Mouse (Mus musculus): ENCODE results near the gene Ncapg2.

Gene Ncapg2

DNA sequence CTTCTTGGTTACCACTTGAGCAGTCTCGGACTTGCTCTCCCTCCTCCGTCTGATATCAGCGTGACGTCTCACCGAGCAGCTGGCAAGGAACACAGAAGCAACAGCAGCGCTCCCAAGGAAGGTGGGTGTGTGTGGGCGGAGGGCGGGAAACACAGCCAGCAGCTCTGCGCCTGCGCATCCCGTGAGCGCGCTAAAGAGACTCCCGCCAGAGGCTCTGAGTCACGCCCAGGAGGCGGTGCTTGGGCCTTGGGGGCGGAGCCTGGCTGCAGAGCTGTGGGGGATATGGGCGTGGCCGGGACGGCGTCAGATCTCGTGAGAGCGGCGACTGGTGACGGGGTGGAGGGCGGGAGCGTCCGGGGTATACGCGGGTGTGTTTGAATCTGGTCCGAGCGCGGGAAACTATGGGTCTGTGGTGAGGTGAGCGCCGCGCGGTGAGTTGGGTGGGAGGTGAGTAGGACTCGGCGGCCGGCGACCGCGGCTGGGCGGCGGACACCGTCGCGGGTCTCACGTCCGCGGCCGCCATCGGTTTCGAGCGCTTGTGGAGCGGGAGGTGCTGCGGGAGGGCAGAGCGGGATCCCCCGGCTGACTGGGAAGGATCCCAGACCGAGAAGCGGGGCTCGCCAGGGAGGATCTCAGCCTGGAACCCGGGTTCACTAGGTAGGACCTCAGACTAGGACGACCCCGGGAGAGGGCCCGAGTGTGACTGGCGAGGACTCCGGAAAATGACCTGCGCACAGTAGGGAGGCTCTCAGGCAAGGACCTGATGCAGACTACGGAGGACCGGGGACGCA, at the start of gene Ncapg2:
Gene Ncapg2, plus strand, starts transcription at position 358 of the 791 bp plus-strand sequence.
- DNase-seq (ENCODE audit: low spot score), result peak; percentile 98

- DNase-seq (ENCODE audit: low spot score), result no peak
These were observed 43.1 kb upstream of the Ncapg2 start for GRCm38 (mm10) chr12:116362091-116362490.

DNA sequence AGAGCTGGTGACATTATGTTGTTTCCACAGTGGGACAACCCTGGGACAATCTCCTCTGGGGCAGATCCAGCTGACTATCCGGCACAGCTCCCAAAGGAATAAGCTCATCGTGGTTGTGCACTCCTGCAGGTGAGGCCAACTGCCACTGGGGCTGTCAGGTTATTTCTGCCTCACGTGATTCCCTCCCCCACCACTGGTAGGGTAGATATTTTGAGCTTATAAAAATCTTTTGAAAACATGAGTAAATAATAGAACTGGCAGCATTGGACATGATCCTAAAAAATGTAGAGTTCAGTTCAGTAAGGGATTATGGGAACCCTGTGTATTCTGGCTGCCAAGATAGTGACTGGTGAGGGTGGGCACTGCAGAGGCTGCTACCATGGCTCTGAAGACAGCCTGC, 38.3 kb upstream of the Ncapg2 start:
- no peak for DNase-seq (ENCODE audit: low spot score)

- DNase-seq (ENCODE audit: low spot score), result no peak
These were observed 37.9 kb upstream of the Ncapg2 start for GRCm38 (mm10) chr12:116367346-116367745.

DNA sequence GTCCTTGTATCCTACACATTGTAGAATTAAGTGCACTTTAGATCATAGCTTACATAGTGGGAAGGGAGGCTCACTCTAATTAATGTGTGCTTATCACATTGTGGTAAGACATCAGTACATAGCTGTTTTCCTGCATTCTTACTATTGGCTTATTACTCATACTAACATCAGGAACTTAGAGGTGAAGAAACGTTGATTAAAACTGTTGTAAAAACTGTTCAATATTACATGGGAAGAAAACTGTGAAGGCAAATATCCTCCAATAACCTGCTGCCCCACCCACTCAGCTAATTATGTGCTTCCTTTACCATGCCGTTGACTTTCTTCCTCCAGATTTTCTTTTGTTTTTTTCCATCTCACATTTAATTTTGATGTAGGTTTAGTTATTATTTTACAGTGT, 36.3 kb upstream of the Ncapg2 start:
- no peak for DNase-seq (ENCODE audit: low spot score)

GRCm38 (mm10) chr12:116383101-116383500, 22.1 kb upstream of the Ncapg2 start:
- DNase-seq (ENCODE audit: low spot score), result no peak

DNA sequence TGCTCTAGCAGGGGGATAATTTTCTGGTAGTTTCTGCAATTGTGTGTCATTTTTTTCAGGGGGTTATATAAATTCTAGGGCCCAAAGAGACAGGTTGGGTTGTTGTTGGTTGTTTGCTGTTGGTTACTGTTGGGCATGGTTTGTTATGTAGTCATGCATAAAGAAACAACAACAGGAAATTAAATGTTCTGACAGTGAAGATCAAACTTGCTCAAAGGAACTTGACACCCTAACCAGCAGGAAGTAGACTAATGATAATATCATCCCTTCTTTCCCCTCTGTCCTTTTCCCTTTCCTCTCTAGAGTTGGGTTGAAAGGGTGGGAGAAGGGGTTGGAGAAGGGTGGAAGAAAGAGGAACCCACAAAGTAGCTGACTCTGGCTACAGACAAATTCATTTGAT, 21.2 kb upstream of the Ncapg2 start:
- no peak for DNase-seq (ENCODE audit: low spot score)

- DNase-seq (ENCODE audit: low spot score), result no peak
These were observed 18.4 kb upstream of the Ncapg2 start for GRCm38 (mm10) chr12:116386802-116387201.

GRCm38 (mm10) chr12:116389868-116390267, 15.3 kb upstream of the Ncapg2 start:
- no peak for DNase-seq (ENCODE audit: low spot score)

DNA sequence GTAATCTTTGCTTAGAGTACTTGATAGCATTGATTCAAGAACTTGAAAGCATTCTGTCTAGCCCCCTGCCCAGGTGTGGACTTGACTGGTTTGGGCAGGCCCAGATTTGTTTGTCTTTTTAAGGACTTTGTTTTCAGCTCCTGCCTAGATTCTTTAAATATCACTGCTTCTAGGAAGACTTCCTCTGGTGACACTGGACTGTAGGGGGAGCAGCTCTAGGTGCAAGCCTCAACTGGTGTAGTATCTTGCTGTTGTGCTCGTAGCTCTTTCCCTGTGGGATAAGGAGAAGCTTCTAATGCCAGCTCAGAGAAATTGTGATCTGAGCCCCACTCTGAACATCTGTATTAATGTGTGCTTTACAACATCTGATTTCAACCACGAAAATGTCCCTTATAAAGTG, 10.9 kb upstream of the Ncapg2 start:
- no peak for DNase-seq (ENCODE audit: low spot score)

- DNase-seq (ENCODE audit: low spot score), result no peak
These were observed 9.9 kb upstream of the Ncapg2 start for GRCm38 (mm10) chr12:116395312-116395711.

- DNase-seq (ENCODE audit: low spot score), result no peak
These were observed 9.0 kb upstream of the Ncapg2 start for GRCm38 (mm10) chr12:116396072-116396695.

DNA sequence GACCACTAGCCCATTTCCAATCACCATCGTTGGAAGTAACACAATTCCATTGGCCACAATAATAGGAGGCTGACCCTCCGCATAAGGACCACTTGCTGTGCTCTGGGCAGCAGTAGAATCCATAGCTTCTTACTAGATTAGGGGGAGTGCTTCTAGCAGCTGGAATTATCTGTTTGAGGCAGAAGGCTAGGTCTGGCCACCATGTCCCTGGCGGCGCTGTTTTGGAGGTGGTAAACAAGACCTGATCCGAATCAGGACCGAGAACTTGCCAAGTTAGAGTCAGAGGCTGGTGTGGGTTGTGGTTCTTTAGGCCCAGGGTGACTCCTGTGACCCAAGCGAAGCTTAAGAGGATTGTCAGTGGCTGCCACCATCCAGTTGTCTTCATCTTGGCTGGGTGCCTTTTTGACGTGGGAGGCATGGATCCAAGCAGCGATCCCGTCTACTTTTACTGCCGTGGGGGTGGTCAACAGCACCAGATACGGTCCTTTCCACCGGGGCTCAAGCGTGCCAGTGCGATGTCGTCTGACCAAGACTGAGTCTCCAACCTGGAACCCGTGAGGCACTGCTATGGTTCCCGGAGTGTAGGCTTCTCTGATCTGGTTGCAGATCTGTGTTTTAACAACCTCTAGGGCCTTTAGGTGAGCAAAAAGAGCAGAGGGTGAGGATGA, 1.1 kb upstream of the Ncapg2 start:
- no peak for DNase-seq (ENCODE audit: low spot score)

- no peak for DNase-seq (ENCODE audit: low spot score)
These were observed 594 bp downstream of the Ncapg2 start for GRCm38 (mm10) chr12:116405836-116406155.

DNA sequence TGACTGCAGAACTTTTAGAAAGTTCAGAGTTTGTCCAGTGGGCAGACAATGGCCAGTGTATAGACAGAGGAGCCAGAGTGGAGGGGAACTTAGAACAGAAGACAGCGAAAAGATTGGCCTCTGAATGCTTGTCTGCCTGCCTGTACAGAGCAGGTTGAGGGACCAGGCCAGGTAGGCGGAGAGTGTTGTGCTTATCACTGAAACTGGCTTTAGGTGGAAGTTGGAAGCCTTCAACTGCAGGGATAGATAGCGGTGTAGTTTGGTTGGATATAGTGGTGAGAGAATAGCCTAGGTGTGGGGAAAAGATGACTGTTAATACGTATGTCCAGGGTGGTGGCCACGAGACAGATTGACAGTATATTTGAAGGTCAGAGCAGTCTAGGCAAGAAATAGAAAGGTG, 2.7 kb downstream of the Ncapg2 start:
- no peak for DNase-seq (ENCODE audit: low spot score)

GRCm38 (mm10) chr12:116414941-116415340, 9.7 kb downstream of the Ncapg2 start:
- no peak for DNase-seq (ENCODE audit: low spot score)

DNA sequence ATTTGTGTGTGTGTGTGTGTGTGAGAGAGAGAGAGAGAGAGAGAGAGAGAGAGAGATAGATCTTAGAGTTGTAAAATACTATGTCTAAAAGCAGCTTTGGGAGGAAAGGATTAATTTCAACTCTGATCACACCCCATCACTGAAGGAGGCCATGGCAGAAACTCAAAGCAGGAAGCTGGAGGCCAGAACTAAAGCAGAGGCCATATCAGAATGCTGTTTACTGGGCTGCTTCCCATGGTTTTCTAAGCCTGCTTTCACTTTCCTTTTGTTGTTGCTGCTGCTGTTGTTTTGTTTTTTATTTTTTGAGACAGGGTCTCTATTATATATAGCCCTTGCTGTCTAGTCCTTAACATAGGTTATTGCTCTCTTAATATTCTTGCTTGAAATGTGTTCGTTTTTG, 11.3 kb downstream of the Ncapg2 start:
- DNase-seq (ENCODE audit: low spot score), result no peak

- no peak for DNase-seq (ENCODE audit: low spot score)
These were observed 16.5 kb downstream of the Ncapg2 start for GRCm38 (mm10) chr12:116421656-116422055.

GRCm38 (mm10) chr12:116425392-116425791, 20.2 kb downstream of the Ncapg2 start:
- DNase-seq (ENCODE audit: low spot score), result no peak

DNA sequence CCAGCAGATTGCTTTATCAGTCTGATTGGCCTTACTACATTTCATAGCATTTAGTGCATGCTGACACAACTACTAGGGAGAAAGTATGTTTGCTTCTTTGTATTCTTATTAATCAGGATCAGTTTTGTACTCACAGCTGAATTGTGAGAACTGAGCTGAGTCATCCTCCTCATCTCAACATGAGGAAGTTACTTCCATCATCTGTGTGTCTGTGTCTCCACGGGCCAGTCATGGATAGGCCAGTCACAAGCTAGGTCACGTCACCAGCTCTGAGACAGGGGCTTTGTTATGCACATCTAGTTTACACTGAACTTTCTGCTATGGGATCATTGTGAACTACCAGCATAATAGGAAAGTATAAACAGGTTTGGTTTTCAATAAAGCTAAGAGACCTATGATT, 28.5 kb downstream of the Ncapg2 start:
- DNase-seq (ENCODE audit: low spot score), result no peak

DNA sequence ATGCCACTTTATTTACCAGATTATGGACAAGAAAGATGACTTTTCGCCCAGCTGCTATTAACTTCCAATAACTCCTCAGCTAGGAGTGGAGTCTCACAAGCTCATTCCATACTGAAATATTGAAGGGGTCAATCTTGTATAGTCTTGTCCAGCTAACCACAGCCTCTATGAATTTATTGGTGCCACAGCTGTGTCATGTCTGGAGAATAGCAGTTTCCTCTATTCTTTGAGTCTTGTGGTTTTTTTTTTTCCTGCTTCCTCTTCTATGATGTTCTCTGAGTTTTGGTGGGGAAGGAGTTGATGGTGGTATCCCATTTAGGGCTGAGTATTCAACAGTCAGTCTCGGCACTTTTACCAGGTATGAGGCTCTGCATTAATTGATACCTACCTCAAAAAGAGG, 30.0 kb downstream of the Ncapg2 start:
- no peak for DNase-seq (ENCODE audit: low spot score)

GRCm38 (mm10) chr12:116436125-116436524, 30.9 kb downstream of the Ncapg2 start:
- DNase-seq (ENCODE audit: low spot score), result no peak

GRCm38 (mm10) chr12:116438591-116438990, 33.4 kb downstream of the Ncapg2 start:
- DNase-seq (ENCODE audit: low spot score), result peak; percentile 2

All from ovary, postnatal 14 days (tissue).